Mouse (Mus musculus) kidney, adult 10 weeks (tissue): ENCODE data around the gene Adtrp. TPM values are rescaled to one million over a fixed set of nuclear protein-coding genes. Genes with fewer than 3 reads are reported as not detected.

Experiments
- polyA plus RNA-seq: library from polyadenylated mRNA; stranded (reverse); fragments of 350-450 nt; fragmentation: Illumina TruSeq; extraction: RNeasy Lipid Tissue Mini Kit (QIAGEN cat#74804); gene quantifications from one replicate; pipeline ENCODE4 v1.2.3, GENCODE M21; 2014; ENCODE audit warnings: low read depth, low replicate concordance

Adtrp gene
- polyA plus RNA-seq = 318 TPM

DNA sequence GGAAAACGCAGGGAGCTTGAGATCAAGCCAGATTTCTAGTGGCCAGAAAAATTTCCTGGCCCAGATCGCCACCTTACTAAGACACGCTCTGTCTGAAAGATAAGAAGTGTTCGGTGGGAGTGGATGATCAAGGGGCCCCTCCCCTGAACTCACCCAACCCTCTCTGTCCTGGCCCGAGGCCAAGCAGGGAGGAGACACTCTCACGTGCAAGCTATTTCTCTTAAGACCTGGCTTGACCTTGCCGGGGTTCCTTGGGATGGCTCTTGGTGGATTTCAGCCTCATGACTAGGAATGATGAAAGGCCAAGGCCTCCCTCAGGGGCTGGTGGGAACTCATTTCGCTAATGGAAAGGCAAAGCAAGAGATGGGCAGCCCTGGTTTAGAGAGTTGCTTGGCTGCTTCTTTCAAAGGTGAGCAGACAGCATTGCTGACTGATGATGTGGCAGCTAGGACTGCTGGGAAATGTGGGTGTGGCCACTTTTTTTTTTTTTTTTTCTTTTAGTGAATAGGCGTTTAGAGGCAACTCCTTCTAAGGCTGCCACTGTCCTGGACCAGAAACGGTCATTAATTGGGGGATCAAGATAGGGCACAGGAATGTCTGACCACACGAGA lies at the start of gene Adtrp:
TSS of gene Adtrp (minus strand) at position 169 of the 611 bp plus-strand sequence.

Other genes starting within 250 kb of the Adtrp start
- 18.0 TPM for gene Tmem170b, start 241.8 kb downstream of the Adtrp start, polyA plus RNA-seq
- gene Hivep1, start 204.3 kb upstream of the Adtrp start, polyA plus RNA-seq = 17.1 TPM